Mouse (Mus musculus): ENCODE data around the gene Ralgps1. TPM values are rescaled to one million over a fixed set of nuclear protein-coding genes. Genes with fewer than 3 reads are reported as not detected.
A peak's percentile ranks its signal among the peaks of the same experiment; 100 is the strongest.

Gene Ralgps1
- polyA plus RNA-seq, 1 experiment from 2014 or later: 5.1 TPM

DNA sequence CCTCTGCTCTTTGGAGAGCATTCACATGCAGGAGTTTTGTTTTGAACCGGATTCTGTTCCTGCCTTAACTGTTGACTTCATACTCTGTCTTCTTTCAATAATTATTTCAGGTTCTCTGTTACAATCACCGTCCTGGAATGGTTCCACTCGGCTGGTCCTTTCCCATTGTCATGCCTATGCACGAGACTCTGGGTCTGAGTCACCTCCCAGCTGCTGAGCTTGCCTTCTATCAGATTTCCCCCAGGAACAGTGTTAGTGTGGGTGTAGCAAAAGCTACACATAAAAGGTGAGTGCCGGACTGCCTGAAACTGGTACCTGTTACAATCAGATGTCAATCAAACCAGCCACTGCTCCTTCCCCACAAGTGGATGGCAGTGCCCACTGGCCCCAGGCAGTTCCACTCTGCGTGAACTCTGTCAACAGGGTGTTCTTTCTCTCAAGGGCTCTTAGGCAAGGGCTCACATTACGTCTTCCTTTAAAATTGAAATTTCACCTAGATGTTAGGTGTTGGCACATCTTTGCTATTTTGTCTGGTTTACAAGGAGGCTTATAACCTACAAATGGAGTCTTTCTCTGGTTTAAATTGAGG is 13.9 kb downstream of the Ralgps1 start:
- Histone ChIP-seq H3K27me3 (no peaks in the 10 kb centered on the region), H3K4me1 (no peaks in the 10 kb centered on the region), H3K9me3 (no peaks in the 10 kb centered on the region), H3K4me3 (no peak overlapping the region), H3K36me3 (no peaks in the 10 kb centered on the region), H3K9ac (no peak overlapping the region), H3K27ac (no peak overlapping the region), H3K4me2 (replicated peaks) (no peak overlapping the region)
- no peak for ATAC-seq (ENCODE audit: low FRiP score, low read depth)
- WGBS: 87% methylated on average over 7 of the region's 7 CpGs

DNA sequence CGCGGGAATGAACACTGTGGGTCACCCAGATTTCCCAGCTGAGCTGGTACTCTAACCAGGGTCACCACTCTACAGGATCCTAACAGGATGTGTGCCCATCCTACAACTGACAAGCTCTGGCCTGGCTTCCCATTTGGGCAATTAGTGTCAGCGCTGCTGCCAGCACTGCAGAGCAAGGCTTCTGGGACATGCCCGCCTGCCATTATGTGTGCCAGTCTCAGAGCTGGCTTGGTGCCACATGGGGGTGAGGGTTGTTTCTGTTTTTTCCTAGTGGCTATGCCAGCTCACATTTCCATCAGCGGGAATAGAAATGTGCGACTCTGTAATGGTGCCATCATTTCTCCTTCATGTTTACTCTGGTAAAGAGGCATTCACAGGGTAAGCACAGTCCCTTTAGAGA is 15.7 kb downstream of the Ralgps1 start:
- no peak for ATAC-seq (ENCODE audit: low FRiP score, low read depth)
- no peak overlapping the region for H3K27ac ChIP-seq
- no peaks in the 10 kb centered on the region for H3K9me3 ChIP-seq
- whole genome bisulfite sequencing: 92% methylated on average over 6 of the region's 6 CpGs
- H3K27me3 ChIP-seq: no peaks in the 10 kb centered on the region
- H3K4me3 ChIP-seq: no peak overlapping the region
- H3K4me2 ChIP-seq (replicated peaks): no peak overlapping the region
- H3K9ac ChIP-seq: 0 out of 2 replicates have a peak overlapping the region, but pooled peaks have one; percentile 0
- H3K4me1 ChIP-seq: no peaks in the 10 kb centered on the region
- no peaks in the 10 kb centered on the region for H3K36me3 ChIP-seq

DNA sequence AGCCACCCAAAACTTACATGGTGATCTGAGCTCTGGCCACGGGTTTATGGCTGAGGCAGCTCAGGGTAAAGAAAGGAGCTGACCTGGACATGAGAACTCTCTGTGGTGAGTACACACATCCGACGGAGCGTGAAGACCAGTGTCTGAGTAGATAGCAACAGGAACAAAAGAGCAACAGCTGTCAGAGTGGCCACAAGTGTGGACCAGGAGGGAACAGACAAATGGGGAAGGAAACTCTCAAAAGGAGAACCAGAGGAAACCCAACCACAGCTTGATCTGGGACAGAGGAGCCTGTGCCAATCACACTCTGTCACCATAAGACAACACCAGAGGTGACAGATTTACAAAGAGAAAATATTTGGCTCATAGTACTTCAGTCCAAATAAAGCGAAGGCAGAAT is 17.9 kb downstream of the Ralgps1 start:
- Histone ChIP-seq H3K27ac (no peak overlapping the region), H3K36me3 (no peaks in the 10 kb centered on the region), H3K9ac (no peak overlapping the region), H3K9me3 (no peaks in the 10 kb centered on the region), H3K27me3 (no peaks in the 10 kb centered on the region), H3K4me3 (no peak overlapping the region), H3K4me2 (replicated peaks) (no peak overlapping the region), H3K4me1 (0 out of 2 replicates have a peak, but pooled peaks cover 4% of the 10 kb centered on the region)
- 72% methylated on average over 5 of the region's 5 CpGs for whole genome bisulfite sequencing
- ATAC-seq (ENCODE audit: low FRiP score, low read depth): no peak

DNA sequence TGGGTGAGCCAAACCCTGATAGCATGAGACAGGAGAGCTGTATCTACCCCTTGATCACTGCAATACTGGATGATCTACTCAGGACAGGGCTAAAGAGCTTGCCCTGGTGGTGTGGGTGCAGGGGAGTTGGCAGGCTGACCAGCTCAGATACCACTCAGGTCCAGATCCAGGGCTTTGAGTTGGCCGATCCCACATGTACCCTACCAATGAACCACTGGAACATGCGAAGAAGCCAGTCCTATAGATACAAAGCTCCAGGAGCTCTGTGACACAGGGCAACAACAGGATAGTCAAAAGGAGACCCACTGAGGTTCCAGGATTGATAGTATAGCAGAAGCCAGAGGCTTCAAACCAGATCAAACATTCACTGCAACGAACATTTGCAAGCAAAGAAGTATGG is 19.8 kb downstream of the Ralgps1 start:
- Histone ChIP-seq H3K9ac (no peak overlapping the region), H3K9me3 (no peaks in the 10 kb centered on the region), H3K27ac (no peak overlapping the region), H3K36me3 (no peaks in the 10 kb centered on the region), H3K4me2 (replicated peaks) (no peak overlapping the region), H3K27me3 (no peaks in the 10 kb centered on the region), H3K4me3 (no peak overlapping the region), H3K4me1 (peaks cover 8% of the 10 kb centered on the region; the same call in 1 of the 2 replicates)
- WGBS: 91% methylated on average over 3 of the region's 3 CpGs
- no peak for ATAC-seq (ENCODE audit: low FRiP score, low read depth)

DNA sequence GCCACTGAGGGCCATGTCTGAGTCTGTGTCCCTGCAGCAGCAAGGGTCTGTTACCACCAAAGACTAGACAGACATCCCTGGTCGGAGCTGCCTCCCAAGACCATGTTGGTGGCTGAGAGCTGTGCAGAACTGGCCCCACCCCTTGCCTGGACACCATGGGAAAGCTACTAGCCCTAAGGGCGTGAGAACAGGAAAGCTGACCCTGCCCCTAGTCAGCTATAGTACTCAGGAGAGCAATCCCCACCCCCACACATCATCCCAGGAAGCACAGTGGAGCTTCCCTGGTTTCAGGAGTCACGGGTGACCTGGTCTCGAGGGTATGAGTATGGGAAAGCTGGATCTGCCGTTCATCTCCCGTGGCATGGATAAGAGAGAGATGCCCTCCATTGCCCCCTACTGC is 20.4 kb downstream of the Ralgps1 start:
- Histone ChIP-seq H3K4me3 (no peak overlapping the region), H3K4me2 (replicated peaks) (no peak overlapping the region), H3K36me3 (no peaks in the 10 kb centered on the region), H3K9ac (no peak overlapping the region), H3K4me1 (peaks cover 14% of the 10 kb centered on the region), H3K9me3 (no peaks in the 10 kb centered on the region), H3K27me3 (no peaks in the 10 kb centered on the region), H3K27ac (no peak overlapping the region)
- WGBS: 70% methylated on average over 6 of the region's 6 CpGs
- no peak for ATAC-seq (ENCODE audit: low FRiP score, low read depth)

DNA sequence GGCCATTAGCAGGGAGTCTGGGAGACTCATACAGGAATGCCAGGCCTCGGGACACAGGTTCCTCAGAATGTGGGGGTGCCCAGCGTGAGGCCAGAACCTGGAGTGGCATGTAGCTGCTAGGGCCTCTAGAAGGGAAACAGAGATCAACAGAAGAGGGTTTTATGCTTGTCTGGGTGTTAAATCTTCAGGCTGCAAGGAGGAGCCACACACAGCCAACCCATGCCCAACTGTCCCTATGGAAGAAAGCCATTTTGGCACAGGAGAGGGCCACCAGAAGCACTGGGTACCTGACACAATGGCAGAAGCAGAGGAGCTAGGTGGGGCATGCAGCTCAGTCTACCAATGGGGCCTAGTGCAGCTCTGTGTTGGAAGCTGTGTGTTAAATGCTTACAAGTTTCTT is 21.7 kb downstream of the Ralgps1 start:
- no peak for ATAC-seq (ENCODE audit: low FRiP score, low read depth)
- Histone ChIP-seq H3K4me2 (replicated peaks) (no peak overlapping the region), H3K4me1 (peaks cover 20% of the 10 kb centered on the region), H3K36me3 (no peaks in the 10 kb centered on the region), H3K27me3 (no peaks in the 10 kb centered on the region), H3K27ac (no peak overlapping the region), H3K9me3 (no peaks in the 10 kb centered on the region), H3K9ac (no peak overlapping the region), H3K4me3 (no peak overlapping the region)
- 47% methylated on average over 2 of the region's 2 CpGs for WGBS

DNA sequence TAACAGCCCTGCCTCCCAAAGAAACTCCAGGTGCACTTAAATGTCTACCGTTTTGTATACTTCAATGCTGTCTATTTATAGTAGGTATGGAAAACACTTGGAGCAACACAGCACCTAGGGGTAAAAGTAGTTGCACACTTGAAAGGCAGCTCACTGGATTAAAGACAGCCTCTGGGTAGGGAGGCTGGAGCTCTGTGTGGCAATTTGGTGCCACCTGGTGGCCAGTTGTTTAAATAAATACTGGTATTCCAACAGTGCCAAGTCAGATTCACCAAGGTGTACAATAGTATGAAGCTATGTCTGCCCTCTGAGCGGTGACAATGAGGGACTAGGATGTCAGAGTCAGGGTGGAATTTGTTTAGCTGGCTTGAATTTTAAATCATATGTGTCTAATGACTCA is 22.2 kb downstream of the Ralgps1 start:
- Histone ChIP-seq H3K9me3 (no peaks in the 10 kb centered on the region), H3K36me3 (no peaks in the 10 kb centered on the region), H3K9ac (no peak overlapping the region), H3K4me1 (peaks cover 20% of the 10 kb centered on the region), H3K27ac (no peak overlapping the region), H3K4me2 (replicated peaks) (no peak overlapping the region), H3K4me3 (no peak overlapping the region), H3K27me3 (no peaks in the 10 kb centered on the region)
- ATAC-seq (ENCODE audit: low FRiP score, low read depth): peak; percentile 54; the same call in 1 of the 2 replicates
- 38% methylated on average over 2 of the region's 2 CpGs for WGBS

DNA sequence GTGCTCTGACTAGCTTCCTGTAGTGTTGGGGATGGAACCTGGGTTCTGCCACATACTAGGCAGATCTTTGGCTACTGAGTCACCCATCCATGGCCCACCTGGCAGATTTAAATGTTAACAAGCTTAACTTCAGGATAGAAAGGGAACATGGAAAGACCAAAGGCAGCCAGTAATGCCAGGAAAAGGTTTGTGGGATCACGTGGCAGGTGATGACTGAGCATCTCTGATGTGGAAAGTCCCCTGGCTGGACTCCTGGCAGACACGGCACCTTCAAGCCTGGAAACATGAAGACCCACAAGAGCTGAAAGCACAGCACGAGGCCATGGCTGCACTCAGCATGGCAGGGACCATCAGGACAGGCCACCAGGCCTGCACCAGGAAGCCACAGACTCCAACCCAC is 23.0 kb downstream of the Ralgps1 start:
- no peak overlapping the region for H3K27ac ChIP-seq

DNA sequence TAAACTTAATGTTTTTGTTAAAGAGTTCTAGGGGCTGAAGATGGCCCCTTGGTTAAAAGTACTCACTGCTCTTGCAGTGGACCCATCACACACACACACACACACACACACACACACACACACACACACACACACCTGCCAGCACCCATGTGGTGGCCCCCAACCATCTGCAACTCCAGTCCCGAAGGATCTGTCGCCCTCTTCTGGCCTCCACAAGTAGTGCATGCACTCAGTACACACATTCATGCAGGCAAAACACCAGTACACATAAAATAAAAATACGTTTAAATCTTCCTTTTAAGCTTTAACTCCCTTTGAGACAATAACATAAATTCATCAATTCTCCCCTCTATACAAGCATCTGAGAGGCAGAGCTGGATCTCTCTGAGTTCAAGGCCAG is 23.7 kb downstream of the Ralgps1 start:
- H3K4me1 ChIP-seq: peaks cover 20% of the 10 kb centered on the region
- no peaks in the 10 kb centered on the region for H3K36me3 ChIP-seq
- H3K9me3 ChIP-seq: no peaks in the 10 kb centered on the region
- ATAC-seq (ENCODE audit: low FRiP score, low read depth): no peak
- H3K4me3 ChIP-seq: no peak overlapping the region
- WGBS: 25% methylated on average over 3 of the region's 3 CpGs
- no peaks in the 10 kb centered on the region for H3K27me3 ChIP-seq
- no peak overlapping the region for H3K27ac ChIP-seq
- H3K9ac ChIP-seq: no peak overlapping the region
- H3K4me2 ChIP-seq (replicated peaks): no peak overlapping the region

More for the DNA sequence above, 23.0 kb downstream of the Ralgps1 start:
- Histone ChIP-seq H3K9ac (no peak overlapping the region; the same call in 1 of the 2 replicates), H3K4me2 (replicated peaks) (no peak overlapping the region), H3K9me3 (no peaks in the 10 kb centered on the region), H3K27me3 (no peaks in the 10 kb centered on the region), H3K36me3 (no peaks in the 10 kb centered on the region), H3K4me1 (peaks cover 20% of the 10 kb centered on the region), H3K4me3 (no peak overlapping the region)
- 79% methylated on average over 3 of the region's 3 CpGs for whole genome bisulfite sequencing
- ATAC-seq (ENCODE audit: low FRiP score, low read depth): no peak

DNA sequence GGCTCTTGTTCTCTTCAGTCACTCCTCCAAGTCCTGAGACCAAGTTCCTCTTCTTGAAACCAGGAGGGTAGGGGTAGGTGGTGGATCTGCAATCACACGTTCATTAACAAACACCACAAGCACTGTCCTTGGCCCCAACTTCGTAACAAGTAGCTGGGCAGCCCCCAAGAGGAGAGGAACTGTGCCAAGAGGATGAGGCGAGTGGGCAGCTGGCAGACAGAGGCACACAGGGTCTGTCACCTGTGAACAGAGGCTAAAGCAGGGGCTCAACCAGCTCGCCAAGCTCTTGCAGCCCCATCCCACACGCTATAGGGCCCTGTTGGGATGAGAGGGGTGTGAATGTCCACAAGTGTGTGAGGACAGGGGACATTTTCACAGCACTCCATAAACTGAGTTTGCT is 24.5 kb downstream of the Ralgps1 start:
- no peak for ATAC-seq (ENCODE audit: low FRiP score, low read depth)
- Histone ChIP-seq H3K4me2 (replicated peaks) (no peak overlapping the region), H3K4me1 (peaks cover 20% of the 10 kb centered on the region), H3K36me3 (no peaks in the 10 kb centered on the region), H3K27me3 (no peaks in the 10 kb centered on the region), H3K9ac (0 out of 2 replicates have a peak overlapping the region, but pooled peaks have one; percentile 15), H3K27ac (no peak overlapping the region), H3K4me3 (no peak overlapping the region), H3K9me3 (no peaks in the 10 kb centered on the region)
- WGBS: 85% methylated on average over 5 of the region's 5 CpGs

DNA sequence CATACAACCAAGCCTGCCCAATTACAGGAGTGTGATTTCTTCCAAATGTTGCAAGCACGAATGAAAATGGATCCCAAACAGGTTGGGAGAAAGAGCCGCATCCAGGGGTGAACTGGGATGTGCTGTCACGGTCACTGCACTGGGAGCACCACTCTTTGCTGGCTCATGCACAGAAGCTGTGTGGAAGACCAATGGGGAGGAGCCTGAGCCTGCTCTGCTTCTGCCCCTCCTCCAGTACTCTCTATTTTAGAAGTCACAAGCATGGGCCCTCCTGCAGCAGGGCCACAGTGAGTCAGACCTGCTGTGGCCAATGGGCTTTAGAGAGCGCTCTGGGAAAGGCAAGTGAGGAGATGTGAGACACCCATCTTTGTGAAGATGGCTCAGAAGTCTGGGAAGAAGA is 25.3 kb downstream of the Ralgps1 start:
- H3K4me3 ChIP-seq: no peak overlapping the region
- H3K36me3 ChIP-seq: no peaks in the 10 kb centered on the region
- no peak overlapping the region for H3K9ac ChIP-seq
- no peak for ATAC-seq (ENCODE audit: low FRiP score, low read depth)
- H3K27ac ChIP-seq: no peak overlapping the region
- 75% methylated on average over 4 of the region's 4 CpGs for WGBS
- H3K4me1 ChIP-seq: peaks cover 20% of the 10 kb centered on the region
- H3K4me2 ChIP-seq (replicated peaks): no peak overlapping the region
- no peaks in the 10 kb centered on the region for H3K9me3 ChIP-seq
- no peaks in the 10 kb centered on the region for H3K27me3 ChIP-seq

DNA sequence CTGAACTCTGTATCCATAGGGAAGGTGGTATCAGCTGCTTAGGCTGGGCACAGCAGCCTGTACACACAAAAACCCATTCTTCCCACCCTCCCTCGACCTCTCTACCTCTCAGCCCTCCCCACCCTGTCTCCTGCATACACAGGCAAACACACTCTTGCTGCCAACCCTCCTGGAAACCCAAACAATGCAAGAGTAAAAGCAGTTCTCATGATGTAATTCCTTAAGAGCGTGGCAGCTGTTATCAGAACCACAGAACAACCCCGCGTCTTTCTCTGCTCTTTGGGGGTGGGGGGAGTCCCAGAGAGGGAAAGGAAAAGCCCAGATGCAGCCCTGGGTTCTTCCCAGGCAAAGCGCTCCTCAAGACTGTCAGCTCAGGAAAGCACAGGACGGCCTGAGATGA is 25.8 kb downstream of the Ralgps1 start:
- no peaks in the 10 kb centered on the region for H3K27me3 ChIP-seq
- peaks cover 20% of the 10 kb centered on the region for H3K4me1 ChIP-seq
- no peaks in the 10 kb centered on the region for H3K36me3 ChIP-seq
- H3K4me3 ChIP-seq: no peak overlapping the region
- 0 out of 2 replicates have a peak overlapping the region, but pooled peaks have one; percentile 13 for H3K9ac ChIP-seq
- whole genome bisulfite sequencing: 55% methylated on average over 6 of the region's 6 CpGs
- no peak overlapping the region for H3K4me2 ChIP-seq (replicated peaks)
- H3K9me3 ChIP-seq: no peaks in the 10 kb centered on the region
- H3K27ac ChIP-seq: no peak overlapping the region
- ATAC-seq (ENCODE audit: low FRiP score, low read depth): no peak

DNA sequence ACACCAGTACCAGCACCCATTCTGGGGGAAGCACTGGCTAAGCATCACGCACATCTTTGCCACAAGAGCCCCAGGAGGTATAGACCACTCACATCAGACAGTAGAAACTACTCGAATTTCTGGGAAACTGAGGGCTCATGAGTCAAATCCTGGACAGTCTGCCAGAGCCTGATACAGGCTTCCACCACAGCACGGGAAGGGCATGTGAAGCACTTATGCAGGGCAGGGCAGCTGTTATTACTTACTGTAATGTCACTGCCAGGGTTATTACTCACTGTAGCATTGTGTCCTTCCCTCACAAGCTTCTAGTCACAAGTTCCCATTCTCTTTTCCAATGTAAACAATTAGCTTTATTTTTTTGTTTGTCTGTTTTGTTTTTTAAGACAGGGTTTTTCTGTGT is 27.9 kb downstream of the Ralgps1 start:
- no peak overlapping the region for H3K27ac ChIP-seq
- no peak overlapping the region for H3K4me2 ChIP-seq (replicated peaks)
- no peaks in the 10 kb centered on the region for H3K9me3 ChIP-seq
- H3K4me1 ChIP-seq: peaks cover 15% of the 10 kb centered on the region
- WGBS: 71% methylated on average over 3 of the region's 3 CpGs
- H3K36me3 ChIP-seq: no peaks in the 10 kb centered on the region
- H3K27me3 ChIP-seq: no peaks in the 10 kb centered on the region
- ATAC-seq (ENCODE audit: low FRiP score, low read depth): no peak
- no peak overlapping the region for H3K4me3 ChIP-seq
- no peak overlapping the region for H3K9ac ChIP-seq

Data from limb, embryonic 13.5 days (tissue).